Mouse (Mus musculus) ES-E14 (cell line): ENCODE data around the gene Cacna1d. TPM values are rescaled to one million over a fixed set of nuclear protein-coding genes. Genes with fewer than 3 reads are reported as not detected.
A peak's percentile ranks its signal among the peaks of the same experiment; 100 is the strongest.

Experiments
- DNase-seq: peaks from one replicate; pipeline ENCODE4 v3.0.0-alpha.2; 2013; ENCODE audit warnings: low read depth, low spot score
- H3K27ac ChIP-seq: 2 replicates; pipeline ENCODE4 v1.5.1; 2012; ENCODE audit warnings: low read depth, mild to moderate bottlenecking, low read length, moderate library complexity, mixed read lengths; ENCODE audit not compliant: poor library complexity, insufficient read depth, severe bottlenecking
- H3K36me3 ChIP-seq: 2 replicates; pipeline ENCODE4 v1.6.1; 2012; ENCODE audit warnings: mild to moderate bottlenecking, low read length, moderate library complexity, mixed read lengths; ENCODE audit not compliant: control insufficient read depth, poor library complexity, insufficient read depth, severe bottlenecking
- H3K4me1 ChIP-seq, 2 experiments: fragments of 150-350 bp in 1 of 2; sonication (generic) in 1 of 2; 2 replicates each; pipeline ENCODE4 v1.6.1; 2012; ENCODE audit warnings: low read length in 2 of 2, mild to moderate bottlenecking in 1 of 2, mixed read lengths in 1 of 2; ENCODE audit not compliant: control insufficient read depth in 2 of 2, insufficient read depth in 2 of 2, poor library complexity in 1 of 2
- H3K4me3 ChIP-seq, 2 experiments: fragments of 150-350 bp in 1 of 2; sonication (generic) in 1 of 2; 2 replicates each; pipeline ENCODE4 v1.5.1; 2012; ENCODE audit warnings: low read length in 2 of 2, low read depth in 1 of 2, mild to moderate bottlenecking in 1 of 2, mixed read lengths in 1 of 2; ENCODE audit not compliant: insufficient read depth in 1 of 2, poor library complexity in 1 of 2, severe bottlenecking in 1 of 2
- H3K9ac ChIP-seq: 2 replicates; pipeline ENCODE4 v1.6.1; 2012; ENCODE audit warnings: low read depth, mild to moderate bottlenecking, low read length, mixed read lengths; ENCODE audit not compliant: poor library complexity, insufficient read depth, severe bottlenecking
- H3K9me3 ChIP-seq: fragments of 150-350 bp; sonication (generic); 2 replicates; pipeline ENCODE4 v1.6.1; 2012; ENCODE audit warnings: low read depth, mild to moderate bottlenecking, low read length; ENCODE audit not compliant: control insufficient read depth, insufficient read depth
- CHD2 ChIP-seq: IDR thresholded peaks from 2 replicates; pipeline ENCODE4 v1.6.1; 2014; ENCODE audit warnings: mild to moderate bottlenecking, low read depth, low read length, inconsistent platforms
- HCFC1 ChIP-seq: IDR thresholded peaks from 2 replicates; pipeline ENCODE4 v1.6.1; 2012; ENCODE audit warnings: low read length, inconsistent platforms, borderline replicate concordance; ENCODE audit not compliant: insufficient read depth
- MAFK ChIP-seq: IDR thresholded peaks from 2 replicates; pipeline ENCODE4 v1.6.1; 2014; ENCODE audit warnings: mild to moderate bottlenecking, low read depth, low read length, inconsistent platforms; ENCODE audit not compliant: insufficient read depth
- ZC3H11A ChIP-seq: IDR thresholded peaks from 2 replicates; pipeline ENCODE4 v1.6.1; 2012; ENCODE audit warnings: low read depth, mild to moderate bottlenecking, inconsistent platforms, low read length, borderline replicate concordance
- ZNF384 ChIP-seq: IDR thresholded peaks from 2 replicates; pipeline ENCODE4 v1.6.1; 2012; ENCODE audit warnings: low read depth, low read length, inconsistent platforms
- in situ Hi-C, 2 experiments: fragments of 600-800 bp; cut with MboI; formaldehyde crosslinking; loops; one replicate each; pipeline ENCODE4 v1.15.1; 2025; ENCODE audit warnings: low sequenced_read_pairs in 2 of 2, inconsistent platforms in 1 of 2; ENCODE audit not compliant: unreplicated experiment in 2 of 2
- total RNA-seq: library from RNA; depleted of rRNA; stranded (reverse); fragments of 300-350 nt; gene quantifications from 2 replicates; pipeline ENCODE4 v1.2.3, GENCODE M21; 2012

Cacna1d gene
- total RNA-seq, 1 experiment = 0.36 TPM

- H3K4me1 ChIP-seq = peaks cover 6 to 19% of the 10 kb centered on the region in 2 experiments
- TF ChIP-seq ZC3H11A = no peak
- no peak for TF ChIP-seq CHD2
- no peak for TF ChIP-seq ZNF384
- no peak for TF ChIP-seq MAFK
- TF ChIP-seq HCFC1 = no peak
- peaks cover 4% of the 10 kb centered on the region; the same call in 1 of the 2 replicates for H3K36me3 ChIP-seq
- H3K27ac ChIP-seq = peak overlapping the region; percentile 77; the same call in 1 of the 2 replicates
- no peak for DNase-seq
- in situ Hi-C loops = no loop called here
- H3K4me3 ChIP-seq = peak overlapping the region; percentile 49 to 50
- H3K9ac ChIP-seq = peak overlapping the region; percentile 54; the same call in 1 of the 2 replicates
- H3K9me3 ChIP-seq = no peaks in the 10 kb centered on the region
These were observed 39.5 kb upstream of the Cacna1d start for GRCm38 (mm10) chr14:30530726-30531269.

GRCm38 (mm10) chr14:30529454-30529853 is 38.2 kb upstream of the Cacna1d start:
- Histone ChIP-seq H3K4me1 (peaks cover 6 to 19% of the 10 kb centered on the region in 2 experiments), H3K27ac (peak overlapping the region; percentile 75), H3K9ac (peak overlapping the region; percentile 2; the same call in 1 of the 2 replicates), H3K36me3 (peaks cover 4% of the 10 kb centered on the region; the same call in 1 of the 2 replicates), H3K9me3 (no peaks in the 10 kb centered on the region), H3K4me3 (peak overlapping the region in 1 of 2 experiments; percentile 27; a peak in 1 of 4 replicates)
- TF ChIP-seq CHD2 = no peak
- TF ChIP-seq ZC3H11A = no peak
- TF ChIP-seq HCFC1 = no peak
- TF ChIP-seq ZNF384 = no peak
- no peak for TF ChIP-seq MAFK
- no peak for DNase-seq
- in situ Hi-C loops = no loop called here

DNA sequence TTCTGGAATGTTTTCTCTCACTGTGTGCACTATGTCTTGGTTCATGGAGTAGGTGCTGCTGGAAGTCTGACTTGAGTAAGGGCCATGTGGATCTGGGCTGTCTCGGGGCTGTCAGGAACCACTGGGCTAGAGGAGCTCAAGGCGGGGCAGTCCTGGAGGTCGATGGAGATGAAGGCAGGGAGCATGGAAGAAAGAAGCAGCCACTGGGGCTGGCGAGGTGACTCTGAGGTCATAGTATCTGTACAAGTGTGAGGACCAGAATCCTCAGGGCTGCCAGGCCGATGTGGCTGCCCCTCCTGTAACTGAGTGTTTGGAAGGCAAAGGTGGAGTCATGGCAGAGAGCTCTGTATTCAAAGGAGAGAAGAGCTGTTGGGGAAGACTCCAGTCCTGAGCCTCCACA is 37.7 kb upstream of the Cacna1d start:
- DNase-seq = no peak
- H3K9me3 ChIP-seq = no peaks in the 10 kb centered on the region
- peak overlapping the region; percentile 75 for H3K27ac ChIP-seq
- peaks cover 6 to 19% of the 10 kb centered on the region in 2 experiments for H3K4me1 ChIP-seq
- H3K4me3 ChIP-seq = peak overlapping the region in 1 of 2 experiments; percentile 27; a peak in 1 of 4 replicates
- H3K36me3 ChIP-seq = peaks cover 4% of the 10 kb centered on the region; the same call in 1 of the 2 replicates
- in situ Hi-C loops = no loop called here
- peak overlapping the region; percentile 2; the same call in 1 of the 2 replicates for H3K9ac ChIP-seq
- TF ChIP-seq HCFC1 = no peak
- TF ChIP-seq ZNF384 = no peak
- no peak for TF ChIP-seq CHD2
- no peak for TF ChIP-seq MAFK
- TF ChIP-seq ZC3H11A = no peak

DNA sequence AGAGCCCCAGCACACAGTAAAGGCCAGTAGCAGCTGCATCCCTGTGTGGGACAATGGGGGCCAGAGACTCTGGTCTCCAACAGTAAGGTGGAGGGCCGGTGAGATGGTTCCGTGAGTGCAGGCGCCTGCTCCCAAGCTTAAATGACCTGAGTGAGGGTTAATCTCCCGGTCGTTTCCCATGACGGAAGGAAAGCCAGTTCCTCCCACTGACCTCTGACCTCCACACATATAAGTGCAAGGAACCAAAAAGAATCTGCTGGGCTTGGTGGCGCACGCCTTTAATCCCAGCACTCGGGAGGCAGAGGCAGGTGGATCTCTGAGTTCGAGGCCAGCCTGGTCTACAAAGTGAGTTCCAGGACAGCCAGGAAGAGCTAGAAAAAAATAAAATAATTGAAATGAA is 37.1 kb upstream of the Cacna1d start:
- Histone ChIP-seq H3K4me3 (no peak overlapping the region), H3K36me3 (peaks cover 5% of the 10 kb centered on the region), H3K27ac (no peak overlapping the region; the same call in 1 of the 2 replicates), H3K4me1 (peaks cover 6 to 19% of the 10 kb centered on the region in 2 experiments), H3K9ac (no peak overlapping the region), H3K9me3 (no peaks in the 10 kb centered on the region)
- TF ChIP-seq CHD2 (no peak), ZC3H11A (no peak), ZNF384 (no peak), MAFK (no peak), HCFC1 (no peak)
- no peak for DNase-seq
- in situ Hi-C loops = no loop called here
